Mouse (Mus musculus) embryonic stem cell, embryonic (primary cell): Measurements from ENCODE around the gene Capns1.

Experiments
- CTCF ChIA-PET, 4 experiments: fragments of 300-600 bp in 2 of 4; fragments of 350-600 bp in 2 of 4; sonication (Branson Sonifier 250); formaldehyde crosslinking; loops; one replicate each; lab custom pipeline; 2022; ENCODE audit warnings: inconsistent platforms in 2 of 4; lab: Charles Lee
- POLR2A ChIA-PET, 4 experiments: fragments of 300-600 bp in 2 of 4; fragments of 350-600 bp in 2 of 4; sonication (Branson Sonifier 250); formaldehyde crosslinking; loops; one replicate each; lab custom pipeline; 2022; ENCODE audit warnings: antibody characterized with exemption in 4 of 4, inconsistent platforms in 1 of 4; lab: Charles Lee

Capns1 gene

DNA sequence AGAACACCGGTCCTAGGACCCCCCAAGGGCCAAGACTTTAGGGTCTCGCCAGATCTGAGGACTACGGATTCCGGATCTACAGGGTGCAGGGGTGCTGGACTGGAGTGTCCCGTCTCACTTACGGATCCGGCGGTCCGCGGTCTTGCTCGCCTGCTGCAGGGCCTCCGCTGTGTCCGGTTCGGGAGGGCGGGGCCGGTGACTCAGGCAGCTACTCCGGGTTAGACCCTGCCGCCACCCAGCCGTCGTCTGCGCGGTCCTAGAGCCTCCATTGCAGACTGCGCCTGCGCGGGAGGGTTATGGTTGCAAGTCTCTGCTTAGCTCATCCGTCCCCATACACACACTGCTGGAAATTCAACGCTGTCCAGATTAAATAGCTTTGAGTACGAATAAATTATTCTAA, 3.7 kb downstream of the Capns1 start:
- POLR2A ChIA-PET: interaction anchor here (0.6 to 8.5 kb wide), 30 partner anchors 9 to 261 kb away, joined by 3 to 127 read pairs (median 5); partner anchors contain the start of genes Cox7a1 (in 3 of the 4), Thap8 (in 2 of the 4), Wdr62 (in 2 of the 4) and Zfp146 (in 2 of the 4)
- CTCF ChIA-PET: interaction anchor here (0.6 to 2.3 kb wide), 11 partner anchors 10 to 1327 kb away, joined by 3 to 17 read pairs (median 5); partner anchors contain the start of genes Polr2i (in 1 of the 4) and Tbcb (in 1 of the 4)

DNA sequence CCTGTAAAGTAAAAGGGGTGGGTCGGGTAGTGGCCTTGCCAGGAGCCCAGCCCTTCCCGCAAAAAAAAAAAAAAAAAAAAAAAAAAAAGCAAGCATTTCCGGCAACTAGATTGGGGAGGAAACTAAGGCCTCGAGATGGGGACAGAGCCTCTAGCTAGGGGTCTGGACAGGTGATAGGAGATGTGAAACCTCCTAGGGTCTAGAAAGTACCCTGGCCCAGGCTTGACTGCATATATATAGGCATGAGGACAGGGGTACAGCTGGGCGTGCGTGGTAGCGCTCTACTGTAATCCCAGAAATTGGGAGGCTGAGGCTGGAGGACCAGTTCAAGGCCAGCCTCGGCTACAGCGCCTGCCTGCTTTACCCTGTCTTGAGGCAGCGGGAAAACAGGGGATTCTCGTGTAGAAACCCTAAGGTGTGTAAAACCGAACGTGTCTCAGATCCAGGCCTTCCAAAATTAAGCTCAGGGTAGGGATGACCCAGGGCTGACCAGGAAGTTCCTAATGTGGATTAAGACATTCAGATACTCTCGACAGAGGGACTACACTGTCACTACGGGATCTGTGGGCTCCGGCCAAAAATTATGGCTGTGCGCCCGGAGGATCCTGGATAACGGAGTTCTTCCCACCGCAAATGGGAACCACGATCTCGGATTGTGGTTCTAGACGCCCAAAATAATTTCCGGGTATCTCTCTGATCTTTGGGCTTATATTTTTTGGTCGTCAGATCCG, 4.3 kb downstream of the Capns1 start:
- ChIA-PET CTCF (interaction anchor here in 3 of 4 experiments (0.6 to 2.3 kb wide), 12 partner anchors 9 to 39 kb away, joined by 3 to 12 read pairs (median 4); partner anchors contain the start of genes Polr2i (in 1 of the 3) and Tbcb (in 1 of the 3)), POLR2A (interaction anchor here (0.6 to 8.5 kb wide), 45 partner anchors 8 to 980 kb away, joined by 3 to 127 read pairs (median 5); partner anchors contain the start of genes Cox7a1 (in 3 of the 4), Zfp146 (in 3 of the 4), Thap8 (in 2 of the 4) and Wdr62 (in 2 of the 4))

DNA sequence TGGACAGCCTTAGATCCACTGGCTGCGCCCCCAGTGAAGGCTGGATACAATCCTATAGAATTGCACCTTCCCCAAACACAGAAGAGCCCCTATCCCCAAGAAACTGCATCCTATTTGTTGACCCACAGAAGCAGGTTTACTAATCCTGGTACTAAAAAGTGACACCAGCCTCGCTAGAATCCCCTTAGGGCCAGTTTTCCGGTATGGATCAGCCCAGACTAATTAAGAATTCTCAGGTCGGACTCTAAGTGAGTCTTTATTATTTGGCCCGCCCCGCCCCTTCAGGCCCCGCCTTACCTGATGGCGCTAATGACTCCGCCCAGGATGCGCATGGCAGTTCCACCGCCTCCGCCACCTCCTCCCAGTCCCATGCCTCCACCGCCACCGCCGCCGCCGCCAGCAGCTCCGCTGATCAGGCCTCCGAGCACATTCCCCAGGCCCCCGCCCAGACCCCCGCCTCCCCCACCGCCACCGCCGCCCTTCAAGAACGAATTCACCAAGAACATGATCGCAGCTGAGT, 5.0 kb downstream of the Capns1 start:
- ChIA-PET POLR2A (interaction anchor here (0.6 to 8.5 kb wide), 36 partner anchors 8 to 262 kb away, joined by 3 to 127 read pairs (median 6); partner anchors contain the start of genes Cox7a1 (in 3 of the 4), Thap8 (in 3 of the 4), Wdr62 (in 3 of the 4) and Zfp146 (in 2 of the 4)), CTCF (interaction anchor here in 2 of 4 experiments (0.7 to 2.3 kb wide), 5 partner anchors 10 to 39 kb away, joined by 3 to 12 read pairs (median 8); partner anchors contain the start of genes Polr2i (in 1 of the 2) and Tbcb (in 1 of the 2))

DNA sequence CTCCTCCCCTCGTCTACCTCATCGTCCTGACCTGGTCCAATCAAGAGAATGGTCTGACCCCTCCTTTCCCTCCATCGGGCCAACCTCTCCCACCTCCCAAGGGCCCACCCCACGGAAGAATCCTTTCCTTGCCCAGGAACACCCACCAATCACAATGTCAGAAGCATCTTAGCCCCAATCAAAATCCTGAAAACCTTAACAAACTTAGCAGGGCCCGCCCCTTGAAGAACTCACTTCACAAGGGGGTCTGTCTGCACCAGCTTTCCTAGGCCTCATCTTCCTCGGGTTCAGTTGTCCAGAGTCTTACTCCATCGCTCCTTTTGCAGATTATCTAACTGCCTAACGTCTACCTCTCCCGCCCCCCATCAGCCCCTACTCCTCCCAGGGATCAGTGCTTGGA, 5.6 kb downstream of the Capns1 start:
- POLR2A ChIA-PET: interaction anchor here (0.5 to 8.5 kb wide), 27 partner anchors 7 to 416 kb away, joined by 3 to 127 read pairs (median 6); partner anchors contain the start of genes Thap8 (in 3 of the 4), Wdr62 (in 3 of the 4), Cox7a1 (in 2 of the 4) and Zfp146 (in 2 of the 4)
- CTCF ChIA-PET: interaction anchor here in 2 of 4 experiments (1.5 to 2.3 kb wide), 3 partner anchors 10 to 24 kb away, joined by 4 to 12 read pairs (median 8); no protein-coding TSS in a partner anchor

DNA sequence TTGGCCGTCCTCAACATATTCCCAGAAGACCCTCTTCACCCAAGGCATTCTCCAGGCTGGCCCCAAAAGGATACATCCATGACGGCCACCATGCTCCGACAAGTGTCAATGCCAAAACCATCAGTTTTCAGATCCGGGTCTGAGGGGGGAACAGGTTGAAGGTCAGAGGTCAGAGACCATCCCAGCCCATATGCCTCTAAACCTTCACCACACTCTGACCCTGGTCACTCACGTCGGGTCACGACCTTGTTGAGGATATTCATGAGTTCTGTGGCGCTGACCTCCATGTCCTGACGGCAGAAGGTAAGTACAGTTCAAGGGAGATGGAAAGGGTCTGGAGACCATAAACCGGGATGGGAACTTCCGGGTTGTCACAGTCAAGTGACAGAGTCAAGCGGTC, 6.5 kb downstream of the Capns1 start:
- CTCF ChIA-PET: interaction anchor here in 2 of 4 experiments (0.7 to 2.1 kb wide), 2 partner anchors 25 to 76 kb away, joined by 3 to 8 read pairs; no protein-coding TSS in a partner anchor

DNA sequence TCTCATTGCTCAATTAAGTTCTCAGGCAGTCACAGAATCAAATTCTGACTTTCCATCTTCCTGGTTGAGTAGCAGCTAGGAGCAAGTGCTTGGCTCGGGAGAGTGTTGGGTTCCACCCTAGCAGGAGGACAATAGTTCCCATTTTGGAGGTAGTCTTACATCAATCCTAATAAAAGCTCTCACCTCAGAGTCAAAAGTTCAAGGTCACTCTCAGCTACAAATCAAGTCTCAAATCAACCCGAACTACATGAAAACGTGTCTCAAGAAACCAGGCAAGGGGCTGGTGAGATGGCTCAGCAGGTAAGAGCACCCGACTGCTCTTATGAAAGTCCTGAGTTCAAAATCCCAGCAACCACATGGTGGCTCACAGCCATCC, 9.5 kb downstream of the Capns1 start:
- ChIA-PET CTCF (interaction anchor here (0.5 to 5.0 kb wide), 12 partner anchors 9 to 31 kb away, joined by 3 to 36 read pairs (median 4); partner anchors contain the start of gene Capns1 (in 2 of the 4)), POLR2A (interaction anchor here (0.6 to 9.1 kb wide), 25 partner anchors 8 to 326 kb away, joined by 3 to 127 read pairs (median 4); partner anchors contain the start of genes Capns1 (in 4 of the 4), Thap8 (in 2 of the 4), Wdr62 (in 2 of the 4) and Zfp146 (in 2 of the 4))

More for the DNA sequence above, 6.5 kb downstream of the Capns1 start:
- POLR2A ChIA-PET: interaction anchor here in 3 of 4 experiments (0.5 to 3.5 kb wide), 8 partner anchors 14 to 1902 kb away, joined by 3 to 14 read pairs (median 4); partner anchors contain the start of genes Thap8 (in 1 of the 3) and Wdr62 (in 1 of the 3)

DNA sequence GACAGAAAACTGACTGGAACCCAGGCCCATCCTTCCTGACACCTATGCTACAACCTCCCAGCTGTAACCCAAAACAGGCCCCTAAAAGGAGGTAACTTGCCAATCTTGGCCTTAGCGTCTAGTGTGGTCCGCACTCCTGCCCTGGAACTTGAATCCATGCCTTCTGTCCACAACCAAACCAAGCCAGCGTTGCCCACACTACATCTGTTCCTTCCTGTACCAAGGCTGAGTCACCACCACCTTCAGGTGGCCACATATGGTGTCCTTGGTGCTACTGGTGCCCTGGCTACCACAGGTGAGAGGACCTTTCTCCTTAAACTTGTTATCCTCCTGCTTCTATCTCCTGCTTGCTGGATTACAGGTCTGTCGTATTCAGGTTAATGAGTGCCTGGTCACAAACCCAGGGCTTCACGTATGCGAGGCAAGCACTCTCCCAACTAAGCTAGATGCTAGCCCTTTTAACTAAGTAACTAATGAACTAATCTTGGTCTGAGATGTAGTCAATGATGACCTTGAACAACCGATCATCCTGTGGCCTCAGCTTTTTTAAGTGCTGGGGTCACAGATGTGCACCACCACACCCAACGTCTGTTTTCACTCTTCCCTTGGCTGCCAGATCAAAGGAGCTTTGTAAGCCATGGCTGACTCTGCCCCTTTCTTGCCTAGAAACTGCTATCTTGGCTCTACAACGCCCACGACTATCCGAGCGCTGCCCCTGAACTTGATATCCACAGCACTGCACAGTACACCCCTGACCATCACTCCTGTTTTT, 10.1 kb downstream of the Capns1 start:
- ChIA-PET POLR2A (interaction anchor here (0.6 to 9.1 kb wide), 30 partner anchors 8 to 967 kb away, joined by 3 to 127 read pairs (median 4); partner anchors contain the start of genes Capns1 (in 4 of the 4), Thap8 (in 2 of the 4), Wdr62 (in 2 of the 4) and Zfp146 (in 2 of the 4)), CTCF (interaction anchor here (0.5 to 5.0 kb wide), 12 partner anchors 9 to 256 kb away, joined by 3 to 36 read pairs (median 4); partner anchors contain the start of gene Capns1 (in 2 of the 4))

DNA sequence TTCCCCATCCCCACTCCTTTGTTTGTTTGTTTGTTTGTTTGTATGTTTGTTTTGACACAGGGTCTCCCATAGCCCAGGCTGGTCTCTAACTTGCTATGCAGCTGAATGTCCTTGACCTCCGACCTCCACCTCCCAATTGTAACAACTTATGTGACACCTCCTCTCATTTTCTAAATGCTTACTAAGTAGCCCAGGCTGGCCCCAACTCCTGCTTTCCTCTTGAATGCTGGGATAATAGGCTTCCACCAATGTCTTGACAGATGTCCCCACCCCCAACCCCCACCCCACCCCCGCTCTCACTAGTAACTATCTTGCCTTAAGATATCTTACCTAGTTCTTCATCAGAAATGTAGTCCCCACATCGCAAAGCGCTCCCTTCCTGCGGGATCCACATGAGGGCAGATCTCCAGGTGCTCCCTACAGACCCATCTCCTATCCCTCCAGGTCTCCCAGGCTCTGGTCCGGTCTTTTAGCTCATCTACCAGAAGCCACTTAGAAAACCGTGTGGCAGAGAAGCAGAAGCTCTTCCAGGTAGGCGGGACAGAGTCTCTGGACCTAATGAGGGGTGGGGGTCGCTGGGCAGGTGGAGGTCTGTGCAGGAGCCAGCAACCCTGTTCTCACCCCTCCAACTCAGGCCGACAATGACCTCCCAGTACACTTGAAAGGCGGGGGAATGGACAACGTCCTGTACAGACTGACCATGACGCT, 13.8 kb downstream of the Capns1 start:
- POLR2A ChIA-PET: interaction anchor here (0.5 to 9.1 kb wide), 41 partner anchors 10 to 1203 kb away, joined by 3 to 127 read pairs (median 4); partner anchors contain the start of genes Capns1 (in 4 of the 4), Zfp146 (in 3 of the 4), Gm26920 (in 2 of the 4) and Thap8 (in 2 of the 4)
- CTCF ChIA-PET: interaction anchor here (0.6 to 5.0 kb wide), 18 partner anchors 12 to 447 kb away, joined by 3 to 36 read pairs (median 4); partner anchors contain the start of gene Capns1 (in 4 of the 4)

DNA sequence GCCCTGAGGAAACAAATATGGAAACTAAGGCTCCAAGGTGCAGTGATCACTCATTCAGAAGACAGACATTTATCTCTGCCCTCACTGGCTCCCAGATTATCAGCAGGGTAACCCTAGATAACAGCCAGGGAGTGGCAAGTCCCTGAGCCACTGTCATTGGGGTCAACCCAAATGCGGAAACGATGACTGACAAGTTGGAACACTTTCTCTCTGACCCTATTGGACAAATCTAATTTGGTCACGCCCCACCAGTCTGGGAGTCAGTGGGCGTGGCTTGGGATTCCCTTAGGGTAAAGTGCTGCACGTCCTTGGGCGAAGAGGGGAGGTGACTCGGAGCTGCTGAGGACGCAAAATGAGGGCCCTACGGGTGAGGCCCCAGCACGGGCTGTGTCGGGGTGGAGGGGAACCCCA, 14.7 kb downstream of the Capns1 start, which contains the start of gene Cox7a1:
Cox7a1 (plus strand) TSS at position 266 of the 411 bp plus-strand sequence.
- ChIA-PET CTCF (interaction anchor here (0.6 to 2.0 kb wide), 18 partner anchors 11 to 675 kb away, joined by 3 to 20 read pairs (median 4); partner anchors contain the start of gene Capns1 (in 4 of the 4)), POLR2A (interaction anchor here (0.5 to 9.1 kb wide), 42 partner anchors 11 to 1202 kb away, joined by 3 to 127 read pairs (median 4); partner anchors contain the start of genes Capns1 (in 4 of the 4), Thap8 (in 3 of the 4), Wdr62 (in 3 of the 4) and Zfp146 (in 3 of the 4))

DNA sequence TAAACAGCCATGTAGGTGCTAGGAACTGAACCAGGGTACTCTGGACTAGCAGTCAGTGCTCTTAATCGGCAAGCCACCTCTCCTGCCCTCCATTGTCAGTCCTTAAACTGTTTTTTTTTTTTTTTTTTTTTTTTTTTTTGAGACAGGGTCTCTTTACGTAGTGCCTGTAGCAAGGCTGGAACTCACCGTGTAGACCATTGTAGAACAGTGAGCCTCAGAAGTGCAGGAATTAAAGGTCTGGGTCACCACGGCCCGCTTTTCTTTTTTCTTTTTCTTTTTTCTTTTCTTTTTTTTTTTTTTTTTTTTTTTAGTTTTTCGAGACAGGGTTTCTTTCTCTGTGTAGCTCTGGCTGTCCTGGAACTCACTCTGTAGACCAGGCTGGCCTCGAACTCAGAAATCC, 15.4 kb downstream of the Capns1 start:
- ChIA-PET CTCF (interaction anchor here (0.6 to 2.0 kb wide), 7 partner anchors 12 to 250 kb away, joined by 3 to 20 read pairs (median 6); partner anchors contain the start of gene Capns1 (in 1 of the 4)), POLR2A (interaction anchor here (0.6 to 9.1 kb wide), 10 partner anchors 13 to 964 kb away, joined by 3 to 127 read pairs (median 3); partner anchors contain the start of genes Capns1 (in 2 of the 4), Gm26920 (in 1 of the 4), Zfp146 (in 1 of the 4) and Zfp566 (in 1 of the 4))

DNA sequence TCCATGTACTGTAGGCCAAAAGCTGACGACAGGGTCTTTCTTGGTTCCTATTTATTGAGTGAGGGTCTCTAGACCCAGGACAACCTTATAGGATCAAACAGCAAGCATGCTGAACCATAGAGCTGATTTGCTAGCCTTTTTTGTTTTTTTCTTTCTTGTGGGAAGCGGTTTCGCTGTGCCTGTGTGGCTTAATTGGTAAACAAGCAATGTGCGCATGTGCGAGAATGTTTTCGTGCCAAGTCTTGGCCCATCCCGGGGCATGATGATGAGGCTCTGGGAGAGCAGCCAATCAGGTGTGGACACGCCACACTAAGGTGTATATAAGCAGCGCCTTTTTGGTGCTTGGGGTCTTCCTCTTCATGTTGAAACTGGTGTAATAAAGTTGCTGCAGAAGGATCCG, 16.7 kb downstream of the Capns1 start:
- CTCF ChIA-PET: interaction anchor here (0.7 to 1.1 kb wide), 6 partner anchors 15 to 35 kb away, joined by 3 to 8 read pairs (median 4); partner anchors contain the start of gene Capns1 (in 1 of the 4)
- POLR2A ChIA-PET: interaction anchor here in 3 of 4 experiments (1.0 to 9.1 kb wide), 5 partner anchors 12 to 23 kb away, joined by 3 to 127 read pairs (median 4); partner anchors contain the start of genes Capns1 (in 2 of the 3) and Zfp146 (in 2 of the 3)

DNA sequence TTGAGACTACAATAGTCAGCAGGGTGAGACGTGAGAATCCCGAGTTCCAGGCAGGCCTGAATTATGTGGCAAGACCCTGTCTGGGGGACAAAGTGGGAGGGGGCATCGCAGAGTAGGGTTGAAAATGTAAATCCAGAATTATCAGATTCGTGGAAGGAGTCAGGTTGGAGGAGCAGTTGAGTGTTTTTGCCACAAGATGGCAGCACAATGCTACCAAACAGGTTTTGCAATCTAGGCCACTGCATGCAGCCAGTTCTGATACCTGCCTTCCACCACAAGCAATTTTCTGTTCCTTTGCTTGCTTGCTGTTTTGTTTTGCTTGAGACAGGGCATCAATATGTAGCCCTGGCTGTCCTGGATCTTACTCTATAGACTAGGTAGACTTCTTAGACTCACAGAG, 17.3 kb downstream of the Capns1 start:
- ChIA-PET CTCF (interaction anchor here in 2 of 4 experiments (1.0 to 1.1 kb wide), 2 partner anchors 24 kb away, joined by 4 to 8 read pairs; no protein-coding TSS in a partner anchor), POLR2A (interaction anchor here in 2 of 4 experiments (7.6 to 9.1 kb wide), 2 partner anchors 15 to 16 kb away, joined by 100 to 127 read pairs; partner anchors contain the start of gene Capns1 (in 2 of the 2))

DNA sequence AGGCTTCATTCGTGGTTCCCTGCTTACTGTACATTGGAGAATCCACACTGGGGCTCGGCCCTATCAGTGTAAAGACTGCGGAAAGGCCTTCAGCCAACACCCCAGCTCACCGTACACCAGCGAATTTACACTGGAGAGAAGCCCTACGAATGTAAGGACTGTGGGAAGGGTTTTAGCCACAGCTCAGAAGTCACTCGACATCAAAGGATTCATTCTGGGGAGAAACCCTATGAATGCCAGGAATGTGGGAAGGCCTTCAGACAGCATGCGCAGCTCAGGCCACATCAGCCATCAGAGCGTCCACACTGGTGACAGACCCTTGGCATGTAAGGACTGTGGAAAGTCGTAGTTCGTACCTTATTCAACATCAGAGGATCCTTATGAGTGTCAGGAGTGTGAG, 20.4 kb downstream of the Capns1 start:
- POLR2A ChIA-PET: interaction anchor here (0.6 to 5.0 kb wide), 33 partner anchors 8 to 156 kb away, joined by 3 to 51 read pairs (median 5); partner anchors contain the start of genes Capns1 (in 2 of the 4), Wdr62 (in 2 of the 4), Zfp146 (in 2 of the 4) and Thap8 (in 1 of the 4)
- CTCF ChIA-PET: interaction anchor here (0.5 to 3.1 kb wide), 19 partner anchors 8 to 579 kb away, joined by 3 to 31 read pairs (median 5); partner anchors contain the start of genes Capns1 (in 2 of the 4) and Zfp146 (in 1 of the 4)

DNA sequence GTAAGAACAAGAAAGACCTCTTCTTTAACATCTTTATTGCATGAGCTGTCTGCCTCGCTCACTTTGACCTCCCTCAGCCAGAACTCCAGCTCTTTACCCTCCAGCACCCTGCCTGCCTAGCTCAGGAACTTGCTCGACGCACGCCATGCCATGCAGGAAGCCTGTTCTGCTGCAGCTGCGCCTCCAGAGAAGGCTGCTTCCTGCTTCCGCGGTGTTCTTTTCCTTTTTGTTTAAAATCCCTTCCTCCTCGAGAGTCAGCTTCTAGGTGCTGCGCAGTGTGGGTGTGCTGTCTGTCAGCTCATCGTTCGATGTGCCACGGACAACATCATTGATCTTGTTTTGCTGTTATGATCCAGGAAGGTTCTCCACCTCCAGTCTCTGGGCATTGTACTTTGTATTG, 22.1 kb downstream of the Capns1 start:
- ChIA-PET POLR2A (interaction anchor here in 3 of 4 experiments (0.6 to 5.0 kb wide), 22 partner anchors 8 to 104 kb away, joined by 3 to 51 read pairs (median 5); partner anchors contain the start of genes Capns1 (in 2 of the 3), Wdr62 (in 2 of the 3), Gm26920 (in 1 of the 3) and Zfp566 (in 1 of the 3)), CTCF (interaction anchor here (0.6 to 3.1 kb wide), 11 partner anchors 22 to 381 kb away, joined by 3 to 31 read pairs (median 7); partner anchors contain the start of gene Capns1 (in 3 of the 4))
